Mouse (Mus musculus) gastrocnemius, postnatal 10 days (tissue): ENCODE measurements around the gene Sept14. TPM values are rescaled to one million over a fixed set of nuclear protein-coding genes. Genes with fewer than 3 reads are reported as not detected.

ENCODE experiments used
- DNase-seq: peaks from one replicate; pipeline ENCODE4 v3.0.0; 2021; ENCODE audit warnings: mixed read lengths
- total RNA-seq, 2 experiments: library from RNA; stranded (reverse); gene quantifications; 2 replicates each; pipeline ENCODE4 v1.2.3; 2021

Gene Sept14
- total RNA-seq, 2 experiments from 2014 or later, result not detected

GRCm38 (mm10) chr5:129669453-129670035 lies 38.8 kb downstream of the Sept14 start:
- DNase-seq, result no peak

- DNase-seq, result no peak
Observed at GRCm38 (mm10) chr5:129667851-129668250, 40.5 kb downstream of the Sept14 start.

GRCm38 (mm10) chr5:129666271-129666909 lies 41.9 kb downstream of the Sept14 start:
- no peak for DNase-seq

GRCm38 (mm10) chr5:129664090-129664489 lies 44.2 kb downstream of the Sept14 start:
- DNase-seq, result no peak

GRCm38 (mm10) chr5:129657931-129658330 lies 50.4 kb downstream of the Sept14 start:
- no peak for DNase-seq

GRCm38 (mm10) chr5:129657016-129657415 lies 51.3 kb downstream of the Sept14 start:
- DNase-seq, result no peak

GRCm38 (mm10) chr5:129650858-129651257 lies 57.5 kb downstream of the Sept14 start:
- no peak for DNase-seq

Other genes with a start within 250 kb of the Sept14 start
- gene Sfswap, start 207.3 kb downstream of the Sept14 start, total RNA-seq, result 10 to 100 TPM; 32.4 to 47.0 TPM
- gene Mmp17, start 124.3 kb downstream of the Sept14 start, total RNA-seq, result under 1 TPM; 0.80 to 0.95 TPM
- gene Zfp11, start 38.4 kb downstream of the Sept14 start, total RNA-seq, result 1 to 10 TPM; 3.1 to 3.2 TPM
- gene Mrps17, start 7.0 kb upstream of the Sept14 start, total RNA-seq, result 10 to 100 TPM; 72.1 to 74.5 TPM
- 100 to 1,000 TPM; 407 to 464 TPM for gene Nipsnap2, start 16.6 kb upstream of the Sept14 start, total RNA-seq
- 10 to 100 TPM; 15.9 to 18.2 TPM for gene Psph, start 78.9 kb upstream of the Sept14 start, total RNA-seq
- 10 to 100 TPM in 1 of 2 experiments, 1 to 10 TPM in 1; 9.8 to 13.5 TPM for gene Sumf2, start 138.5 kb upstream of the Sept14 start, total RNA-seq
- gene Chchd2, start 179.0 kb upstream of the Sept14 start, total RNA-seq, result 100 to 1,000 TPM; 404 to 489 TPM
- gene Zbed5, start 187.2 kb upstream of the Sept14 start, total RNA-seq, result 1 to 10 TPM; 1.1 to 1.9 TPM
- gene Phkg1, start 190.0 kb upstream of the Sept14 start, total RNA-seq, result 100 to 1,000 TPM; 199 to 205 TPM
- 1 to 10 TPM in 1 of 2 experiments, under 1 TPM in 1; 0.45 to 1.4 TPM for gene Nupr1l, start 200.0 kb upstream of the Sept14 start, total RNA-seq
- gene Vkorc1l1, start 233.5 kb upstream of the Sept14 start, total RNA-seq, result 10 to 100 TPM; 17.6 to 18.5 TPM